In the genomic region with DNA sequence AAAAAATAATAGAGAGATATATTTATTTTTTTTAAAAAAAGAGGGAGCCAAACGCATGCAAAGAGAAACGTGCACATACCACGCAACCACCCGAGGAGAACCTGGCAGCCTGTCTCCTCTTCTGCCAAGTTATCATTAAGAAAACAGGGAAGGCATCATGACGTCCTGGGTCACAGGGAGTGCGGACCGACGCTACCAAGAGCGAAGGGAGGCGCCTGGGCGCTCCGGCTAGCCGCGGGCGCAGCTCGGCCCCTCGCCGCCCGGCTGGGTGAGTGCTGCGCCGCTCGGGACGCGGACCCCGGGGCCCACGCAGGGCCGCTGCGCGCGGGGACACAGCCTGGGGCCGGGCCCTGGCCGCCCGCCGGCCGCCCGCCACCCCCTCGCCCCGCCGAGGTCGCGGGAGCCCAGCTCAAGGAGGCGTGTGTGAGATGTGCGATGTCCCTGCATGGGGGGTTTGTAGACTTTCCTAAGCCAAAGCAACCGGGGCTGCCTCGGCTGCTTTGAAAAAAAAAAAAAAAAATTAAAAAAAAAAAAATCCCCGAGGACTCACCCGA, we compare ENCODE assay signal across 7 mouse cellular contexts. TPM values are rescaled to one million over a fixed set of nuclear protein-coding genes. Genes with fewer than 3 reads are reported as not detected.
DNase-seq lines count a peak whose midpoint lies in the region; ATAC-seq and TF ChIP-seq lines count a peak whose summit lies in the region.

No protein-coding gene starts in this region.

- H3K27ac ChIP-seq in heart, embryonic 12.5 days (ENCODE audit: poor library complexity, severe bottlenecking), result peak overlapping the region; percentile 96
- peak overlapping the region; percentile 62; the same call in 1 of the 2 replicates for H3K27ac ChIP-seq in kidney, embryonic 15.5 days
- H3K27ac ChIP-seq in limb, embryonic 13.5 days, result no peak overlapping the region
- H3K27ac ChIP-seq in midbrain, postnatal 0 days (ENCODE audit: low read depth, low read length), result peak overlapping the region; percentile 77

- H3K9ac ChIP-seq in heart, embryonic 12.5 days, result peak overlapping the region; percentile 95
- H3K9ac ChIP-seq in kidney, embryonic 15.5 days, result peak overlapping the region; percentile 68
- peak overlapping the region; percentile 81 for H3K9ac ChIP-seq in limb, embryonic 13.5 days
- peak overlapping the region; percentile 81 for H3K9ac ChIP-seq in midbrain, postnatal 0 days (replicated peaks; ENCODE audit: low read length, poor library complexity, severe bottlenecking)

- no peak for TF ChIP-seq CTCF in midbrain, postnatal 0 days (IDR thresholded peaks at IDR 0.05)

- H3K9me3 ChIP-seq in heart, embryonic 12.5 days (replicated peaks), result no peaks in the 10 kb centered on the region
- H3K9me3 ChIP-seq in kidney, embryonic 15.5 days (replicated peaks), result no peaks in the 10 kb centered on the region
- no peaks in the 10 kb centered on the region for H3K9me3 ChIP-seq in limb, embryonic 13.5 days
- no peaks in the 10 kb centered on the region for H3K9me3 ChIP-seq in midbrain, postnatal 0 days (ENCODE audit: low read length)

- 0% methylated on average over 44 of the region's 47 CpGs for WGBS in heart, embryonic 12.5 days
- under 1% methylated on average over 47 of the region's 47 CpGs for WGBS in kidney, embryonic 15.5 days
- under 1% methylated on average over 47 of the region's 47 CpGs for WGBS in limb, embryonic 13.5 days
- whole genome bisulfite sequencing in midbrain, postnatal 0 days, result under 1% methylated on average over 47 of the region's 47 CpGs

- H3K4me2 ChIP-seq in heart, embryonic 12.5 days, result peak overlapping the region; percentile 87
- H3K4me2 ChIP-seq in kidney, embryonic 15.5 days, result peak overlapping the region; percentile 97
- peak overlapping the region; percentile 97 for H3K4me2 ChIP-seq in limb, embryonic 13.5 days (replicated peaks)
- peak overlapping the region; percentile 88 for H3K4me2 ChIP-seq in midbrain, postnatal 0 days (ENCODE audit: low read depth, low read length, poor library complexity, severe bottlenecking)

- peak; percentile 81 for ATAC-seq in heart, embryonic 12.5 days (ENCODE audit: insufficient number of reproducible peaks, low FRiP score)
- ATAC-seq in kidney, embryonic 15.5 days (replicated peaks; ENCODE audit: low FRiP score), result peak; percentile 83
- peak; percentile 68 for ATAC-seq in limb, embryonic 13.5 days (ENCODE audit: low FRiP score, low read depth)
- ATAC-seq in midbrain, postnatal 0 days (ENCODE audit: low FRiP score), result peak; percentile 85

- peak; percentile 51 to 68 for DNase-seq in adrenal gland, postnatal 36 days
- DNase-seq in embryo, embryonic 10 days (ENCODE audit: low spot score), result peak; percentile 80
- DNase-seq in midbrain, postnatal 0 days (ENCODE audit: low spot score), result peak; percentile 78
- DNase-seq in c-Kit-positive CD71-positive TER-119-positive erythroid progenitor cells, embryonic 14.5 days (ENCODE audit: low spot score), result no peak

- H3K4me1 ChIP-seq in heart, embryonic 12.5 days (replicated peaks), result peaks cover 39% of the 10 kb centered on the region
- peaks cover 23% of the 10 kb centered on the region for H3K4me1 ChIP-seq in kidney, embryonic 15.5 days
- peaks cover 12% of the 10 kb centered on the region for H3K4me1 ChIP-seq in limb, embryonic 13.5 days
- peaks cover 6% of the 10 kb centered on the region; the same call in 1 of the 2 replicates for H3K4me1 ChIP-seq in midbrain, postnatal 0 days (ENCODE audit: insufficient read depth, low read length)

- peak overlapping the region; percentile 84 for H3K4me3 ChIP-seq in heart, embryonic 12.5 days
- peak overlapping the region; percentile 67 for H3K4me3 ChIP-seq in kidney, embryonic 15.5 days (replicated peaks)
- H3K4me3 ChIP-seq in limb, embryonic 13.5 days, result peak overlapping the region; percentile 64
- peak overlapping the region; percentile 82 for H3K4me3 ChIP-seq in midbrain, postnatal 0 days (ENCODE audit: low read depth, low read length)

- H3K27me3 ChIP-seq in heart, embryonic 12.5 days (replicated peaks), result no peaks in the 10 kb centered on the region
- no peaks in the 10 kb centered on the region for H3K27me3 ChIP-seq in kidney, embryonic 15.5 days
- peaks cover 11% of the 10 kb centered on the region; the same call in 1 of the 2 replicates for H3K27me3 ChIP-seq in limb, embryonic 13.5 days
- no peaks in the 10 kb centered on the region for H3K27me3 ChIP-seq in midbrain, postnatal 0 days (ENCODE audit: insufficient read depth, low read length)

- no peaks in the 10 kb centered on the region for H3K36me3 ChIP-seq in heart, embryonic 12.5 days
- no peaks in the 10 kb centered on the region for H3K36me3 ChIP-seq in kidney, embryonic 15.5 days
- no peaks in the 10 kb centered on the region for H3K36me3 ChIP-seq in limb, embryonic 13.5 days
- H3K36me3 ChIP-seq in midbrain, postnatal 0 days (ENCODE audit: insufficient read depth, low read length), result no peaks in the 10 kb centered on the region

RNA-seq across cellular contexts. Expression of a gene that starts 43.2 kb away (rescaled TPM):
- 10 to 100 TPM; 10.8 to 20.8 TPM for total RNA-seq in adrenal gland, postnatal 36 days (2021)
- 33.3 and 39.3 TPM in 2 replicates for polyA plus RNA-seq in heart, embryonic 12.5 days (2016; fragmentation: Nextera tagmentation; extraction: Ambion mirVana)
- polyA plus RNA-seq in kidney, embryonic 15.5 days (2015; fragmentation: Nextera tagmentation; extraction: Ambion mirVana), result 27.1 and 29.2 TPM in 2 replicates
- polyA plus RNA-seq in limb, embryonic 13.5 days (2015; fragmentation: Nextera tagmentation; extraction: Ambion mirVana), result 3.1 TPM in 2 replicates
- total RNA-seq in midbrain, postnatal 0 days (2014; rRNA removed), result 34.7 and 39.8 TPM in 2 replicates
- 16.4 and 17.1 TPM in 2 replicates for polyA plus RNA-seq in midbrain, postnatal 0 days (2015; fragmentation: Nextera tagmentation; extraction: Ambion mirVana)
